Mouse (Mus musculus) G1E (cell line): ENCODE measurements around the gene C1qbp. TPM values are rescaled to one million over a fixed set of nuclear protein-coding genes. Genes with fewer than 3 reads are reported as not detected.

Source experiments
- ATAC-seq: 2 replicates; pipeline ENCODE4 v1.8.0; 2016; ENCODE audit warnings: mild to moderate bottlenecking; ENCODE audit not compliant: insufficient number of reproducible peaks, poor library complexity, low FRiP score, severe bottlenecking; ENCODE audit errors: extremely low read depth
- DNase-seq: peaks from one replicate; pipeline ENCODE4 v3.0.0; 2012; ENCODE audit warnings: low spot score
- H3K27me3 ChIP-seq: 2 replicates; pipeline ENCODE4 v1.6.1; 2012; ENCODE audit warnings: mild to moderate bottlenecking, low read length, inconsistent platforms; ENCODE audit not compliant: insufficient read depth
- H3K36me3 ChIP-seq: replicated peaks from 2 replicates; pipeline ENCODE3; 2012; ENCODE audit warnings: mild to moderate bottlenecking, inconsistent platforms
- H3K4me1 ChIP-seq: 2 replicates; pipeline ENCODE4 v1.6.1; 2012; ENCODE audit warnings: low read depth, low read length, inconsistent platforms, mixed read lengths; ENCODE audit not compliant: insufficient read depth
- H3K4me3 ChIP-seq: 2 replicates; pipeline ENCODE4 v1.5.1; 2012; ENCODE audit warnings: low read depth, mild to moderate bottlenecking, inconsistent platforms, low read length, moderate library complexity, mixed read lengths
- H3K9me3 ChIP-seq: replicated peaks from 2 replicates; pipeline ENCODE4 v1.6.1; 2012; ENCODE audit warnings: inconsistent platforms
- CTCF ChIP-seq: IDR thresholded peaks from 2 replicates; pipeline ENCODE4 v1.5.1; 2012; ENCODE audit warnings: low read depth, low read length, inconsistent platforms, mixed read lengths
- GATA1 ChIP-seq: IDR thresholded peaks from 2 replicates; pipeline ENCODE4 v1.6.1; 2012; ENCODE audit warnings: borderline replicate concordance, low read length, inconsistent platforms, mixed read lengths
- GATA2 ChIP-seq: IDR thresholded peaks from 2 replicates; pipeline ENCODE4 v1.6.1; 2012; ENCODE audit warnings: low read depth, low read length, inconsistent platforms, borderline replicate concordance
- POLR2AphosphoS5 ChIP-seq: IDR thresholded peaks from 2 replicates; pipeline ENCODE4 v1.6.1; 2012; ENCODE audit warnings: low read depth, low read length, inconsistent platforms; ENCODE audit not compliant: insufficient replicate concordance
- TAL1 ChIP-seq: conservative IDR thresholded peaks from 2 replicates; pipeline ENCODE4 v1.6.1; 2012; ENCODE audit warnings: low read depth, low read length, inconsistent platforms, mixed read lengths
- polyA plus RNA-seq: library from polyadenylated mRNA; stranded (reverse); fragments of >175 nt; gene quantifications from 2 replicates; pipeline ENCODE4 v1.2.3, GENCODE M21; 2012
- total RNA-seq, 2 experiments: library from RNA; stranded (forward) in 1 of 2; stranded (reverse) in 1 of 2; fragments of 200-1000 nt in 1 of 2; fragments of >200 nt in 1 of 2; fragmentation: Nextera tagmentation in 1 of 2; gene quantifications; 2 replicates each; pipeline ENCODE4 v1.2.3; 2014 to 2017

Gene C1qbp
- total and polyA plus RNA-seq, 3 experiments: 75.2 to 753 (median 271) TPM

- no peak for TF ChIP-seq TAL1
- TF ChIP-seq CTCF: no peak
- TF ChIP-seq GATA2: no peak
- TF ChIP-seq GATA1: no peak
- no peak for TF ChIP-seq POLR2AphosphoS5
- Histone ChIP-seq H3K4me1 (peaks cover 30% of the 10 kb centered on the region), H3K27me3 (no peaks in the 10 kb centered on the region), H3K36me3 (peaks cover 59% of the 10 kb centered on the region), H3K4me3 (peak within 1 kb of the TSS; percentile 85), H3K9me3 (no peaks in the 10 kb centered on the region)
- ATAC-seq (peak; percentile 98), DNase-seq (peak; percentile 82)
Measured at GRCm38 (mm10) chr11:71004316-71004773, 21.5 kb upstream of the C1qbp start, which contains the start of gene Dhx33. Dhx33 (minus strand) TSS chr11:71004437.

- H3K36me3 ChIP-seq: peaks cover 59% of the 10 kb centered on the region
- ATAC-seq (peak; percentile 37; the same call in 1 of the 2 replicates), DNase-seq (peak; percentile 56)
- TF ChIP-seq GATA1 (no peak), GATA2 (no peak), CTCF (no peak), TAL1 (no peak), POLR2AphosphoS5 (no peak)
- no peaks in the 10 kb centered on the region for H3K27me3 ChIP-seq
- no peaks in the 10 kb centered on the region for H3K9me3 ChIP-seq
- peaks cover 30% of the 10 kb centered on the region for H3K4me1 ChIP-seq
- H3K4me3 ChIP-seq: peak overlapping the region; percentile 85
Measured at GRCm38 (mm10) chr11:71003611-71004315, 20.9 kb upstream of the C1qbp start.

DNA sequence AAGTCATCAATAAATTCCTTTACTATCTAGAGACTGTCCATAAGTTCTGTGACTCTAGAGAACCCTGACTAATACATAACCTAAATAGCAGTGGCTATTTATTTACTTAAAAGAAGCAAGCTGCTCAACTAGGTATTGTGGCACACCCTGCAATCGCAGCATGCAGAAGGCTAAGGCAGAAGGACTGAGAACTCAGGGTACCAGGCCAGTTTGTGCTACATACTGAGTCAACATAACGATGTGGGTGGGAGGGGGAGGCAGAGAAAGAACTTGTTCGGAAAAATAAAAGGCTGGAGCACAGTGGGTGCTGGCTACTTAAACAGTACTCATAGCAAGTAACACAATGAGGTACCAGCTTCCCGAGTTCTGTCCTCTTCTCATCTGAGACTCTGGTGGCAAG, 18.3 kb upstream of the C1qbp start:
- H3K4me1 ChIP-seq: peaks cover 28% of the 10 kb centered on the region
- no peaks in the 10 kb centered on the region for H3K9me3 ChIP-seq
- ATAC-seq (no peak), DNase-seq (no peak)
- peaks cover 65% of the 10 kb centered on the region for H3K36me3 ChIP-seq
- TF ChIP-seq CTCF: no peak
- no peak for TF ChIP-seq GATA2
- no peak for TF ChIP-seq POLR2AphosphoS5
- TF ChIP-seq TAL1: no peak
- TF ChIP-seq GATA1: no peak
- no peak overlapping the region for H3K4me3 ChIP-seq
- H3K27me3 ChIP-seq: no peaks in the 10 kb centered on the region

- H3K4me1 ChIP-seq: peaks cover 49% of the 10 kb centered on the region
- TF ChIP-seq POLR2AphosphoS5: no peak
- no peak for TF ChIP-seq TAL1
- TF ChIP-seq CTCF: no peak
- TF ChIP-seq GATA2: no peak
- TF ChIP-seq GATA1: no peak
- peaks cover 83% of the 10 kb centered on the region for H3K36me3 ChIP-seq
- DNase-seq (no peak), ATAC-seq (no peak)
- H3K9me3 ChIP-seq: no peaks in the 10 kb centered on the region
- no peaks in the 10 kb centered on the region for H3K27me3 ChIP-seq
- H3K4me3 ChIP-seq: peak overlapping the region; percentile 96
Measured at GRCm38 (mm10) chr11:70982030-70982429, 796 bp downstream of the C1qbp start.

GRCm38 (mm10) chr11:70980751-70981510, 1.9 kb downstream of the C1qbp start:
- Histone ChIP-seq H3K36me3 (peaks cover 83% of the 10 kb centered on the region), H3K9me3 (no peaks in the 10 kb centered on the region), H3K4me1 (peaks cover 60% of the 10 kb centered on the region), H3K4me3 (peak overlapping the region; percentile 96), H3K27me3 (no peaks in the 10 kb centered on the region)
- ATAC-seq (no peak), DNase-seq (no peak)
- TF ChIP-seq TAL1: no peak
- TF ChIP-seq GATA2: no peak
- TF ChIP-seq GATA1: no peak

- H3K36me3 ChIP-seq: peaks cover 83% of the 10 kb centered on the region
- TF ChIP-seq GATA1 (no peak), TAL1 (no peak), POLR2AphosphoS5 (no peak), GATA2 (no peak), CTCF (no peak)
- H3K27me3 ChIP-seq: no peaks in the 10 kb centered on the region
- no peaks in the 10 kb centered on the region for H3K9me3 ChIP-seq
- DNase-seq: no peak
- peaks cover 67% of the 10 kb centered on the region for H3K4me1 ChIP-seq
- H3K4me3 ChIP-seq: peak overlapping the region; percentile 96; the same call in 1 of the 2 replicates
- no peak for ATAC-seq
Measured at GRCm38 (mm10) chr11:70980232-70980631, 2.6 kb downstream of the C1qbp start.
